8 mouse cellular contexts compared by ENCODE assay signal in the genomic region with DNA sequence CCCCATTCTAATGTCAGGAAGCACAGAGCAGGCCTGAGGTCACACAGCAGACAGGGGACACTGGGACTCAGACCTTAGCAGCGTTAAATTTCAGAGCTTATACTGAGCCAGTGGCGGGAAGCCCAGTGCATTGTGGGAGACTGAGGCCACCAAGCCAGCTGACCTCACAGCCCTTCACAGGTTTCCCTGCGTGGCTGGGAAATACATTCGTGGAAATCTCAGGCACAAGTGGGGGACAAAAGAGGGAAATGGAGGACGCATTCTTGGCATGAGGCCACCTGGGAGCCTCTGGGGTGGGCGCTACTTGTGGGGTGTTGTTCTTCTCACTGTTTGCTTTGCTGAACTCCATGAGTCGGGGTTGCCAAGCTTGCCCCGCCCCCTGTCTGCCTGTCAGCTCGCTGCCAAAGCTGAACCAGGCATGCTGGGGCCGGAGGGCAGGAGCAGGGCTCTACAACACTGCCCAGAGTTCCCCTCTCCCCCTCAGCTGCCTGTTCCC. TPM values are rescaled to one million over a fixed set of nuclear protein-coding genes. Genes with fewer than 3 reads are reported as not detected.
DNase-seq lines count a peak whose midpoint lies in the region; ATAC-seq and TF ChIP-seq lines count a peak whose summit lies in the region.

No protein-coding gene starts in this region.

- WGBS in heart, postnatal 0 days: 9% methylated on average over 10 of the region's 10 CpGs
- WGBS in limb, embryonic 10.5 days: 43% methylated on average over 10 of the region's 10 CpGs
- 29% methylated on average over 10 of the region's 10 CpGs for WGBS in stomach, embryonic 14.5 days

- no peaks in the 10 kb centered on the region for H3K36me3 ChIP-seq in heart, postnatal 0 days (replicated peaks; ENCODE audit: control insufficient read depth, insufficient read depth, low read length)
- H3K36me3 ChIP-seq in limb, embryonic 10.5 days: no peaks in the 10 kb centered on the region
- no peaks in the 10 kb centered on the region for H3K36me3 ChIP-seq in stomach, embryonic 14.5 days (ENCODE audit: control insufficient read depth, insufficient read depth, low read length)

- H3K4me1 ChIP-seq in heart, postnatal 0 days (ENCODE audit: control insufficient read depth, insufficient read depth): peaks cover 53% of the 10 kb centered on the region
- peaks cover 69% of the 10 kb centered on the region for H3K4me1 ChIP-seq in limb, embryonic 10.5 days
- peaks cover 20% of the 10 kb centered on the region for H3K4me1 ChIP-seq in stomach, embryonic 14.5 days (ENCODE audit: control insufficient read depth, insufficient read depth, low read length)

- TF ChIP-seq CTCF in heart, postnatal 0 days (IDR thresholded peaks at IDR 0.05; ENCODE audit: low read depth): 0 out of 2 replicates have a peak, but pooled peaks have one; percentile 19

- DNase-seq in retina, postnatal 1 day: peak; percentile 67
- no peak for DNase-seq in retina, embryonic 14.5 days (ENCODE audit: low spot score)
- DNase-seq in heart, postnatal 0 days (ENCODE audit: low spot score): peak; percentile 79
- no peak for DNase-seq in limb, embryonic 10.5 days (ENCODE audit: low spot score)
- DNase-seq in frontal cortex, postnatal 25 days (ENCODE audit: low spot score in 2 of 2): no peak
- no peak for DNase-seq in c-Kit-positive CD71-positive TER-119-positive erythroid progenitor cells, embryonic 14.5 days (ENCODE audit: low spot score)
- DNase-seq in layer of hippocampus, adult 8-10 months (ENCODE audit: low spot score in 2 of 2): no peak

- no peaks in the 10 kb centered on the region for H3K9me3 ChIP-seq in heart, postnatal 0 days (replicated peaks; ENCODE audit: control insufficient read depth, low read length)
- H3K9me3 ChIP-seq in limb, embryonic 10.5 days (replicated peaks): no peaks in the 10 kb centered on the region
- no peaks in the 10 kb centered on the region for H3K9me3 ChIP-seq in stomach, embryonic 14.5 days (ENCODE audit: control insufficient read depth, low read depth, low read length)

- peak overlapping the region; percentile 85 for H3K27ac ChIP-seq in heart, postnatal 0 days (ENCODE audit: low read depth)
- H3K27ac ChIP-seq in limb, embryonic 10.5 days: peak overlapping the region; percentile 82
- H3K27ac ChIP-seq in stomach, embryonic 14.5 days (ENCODE audit: low read length): peak overlapping the region; percentile 44; the same call in 1 of the 2 replicates

- ATAC-seq in heart, postnatal 0 days (ENCODE audit: insufficient read depth, low read depth): peak; percentile 47
- peak; percentile 33; the same call in 1 of the 2 replicates for ATAC-seq in stomach, embryonic 14.5 days (ENCODE audit: insufficient number of reproducible peaks, insufficient read depth, low FRiP score, low read depth)

- TF ChIP-seq EP300 in heart, postnatal 0 days (IDR thresholded peaks at IDR 0.05; ENCODE audit: low read depth): 0 out of 2 replicates have a peak, but pooled peaks have one; percentile 21

- no peak overlapping the region for H3K4me2 ChIP-seq in heart, postnatal 0 days (ENCODE audit: low read depth, low read length)
- H3K4me2 ChIP-seq in stomach, embryonic 14.5 days (replicated peaks; ENCODE audit: low read depth, low read length): peak overlapping the region; percentile 12

- no peak overlapping the region for H3K4me3 ChIP-seq in heart, postnatal 0 days (ENCODE audit: low read depth, low read length)
- H3K4me3 ChIP-seq in limb, embryonic 10.5 days: no peak overlapping the region
- no peak overlapping the region for H3K4me3 ChIP-seq in stomach, embryonic 14.5 days (ENCODE audit: low read depth, low read length)

- no peaks in the 10 kb centered on the region for H3K27me3 ChIP-seq in heart, postnatal 0 days (ENCODE audit: control insufficient read depth, insufficient read depth, low read length)
- H3K27me3 ChIP-seq in limb, embryonic 10.5 days (ENCODE audit: low read depth, poor library complexity, severe bottlenecking): 0 out of 2 replicates have a peak, but pooled peaks cover 4% of the 10 kb centered on the region
- no peaks in the 10 kb centered on the region for H3K27me3 ChIP-seq in stomach, embryonic 14.5 days (ENCODE audit: control insufficient read depth, insufficient read depth, low read length)

- no peak overlapping the region for H3K9ac ChIP-seq in heart, postnatal 0 days (replicated peaks; ENCODE audit: low read depth, low read length)
- no peak overlapping the region for H3K9ac ChIP-seq in stomach, embryonic 14.5 days (replicated peaks; ENCODE audit: low read depth, low read length)

RNA-seq across cellular contexts. Expression of gene Ifnlr1, which starts 29.9 kb away (rescaled TPM):
- total RNA-seq in heart, postnatal 0 days (2014; rRNA removed; ENCODE audit: low replicate concordance): 1.9 and 2.4 TPM in 2 replicates
- polyA plus RNA-seq in heart, postnatal 0 days (2015; fragmentation: Nextera tagmentation; extraction: Ambion mirVana): 0.77 and 1.0 TPM in 2 replicates
- 0.43 and 0.59 TPM in 2 replicates for polyA plus RNA-seq in limb, embryonic 10.5 days (2016; fragmentation: Nextera tagmentation; extraction: Ambion mirVana)
- 1.4 and 1.8 TPM in 2 replicates for polyA plus RNA-seq in stomach, embryonic 14.5 days (2014; fragmentation: Nextera tagmentation; extraction: Ambion mirVana)
- under 1 TPM; 0.16 to 0.52 (median 0.17) TPM for total RNA-seq in layer of hippocampus, adult 8-10 months (2022)

Comparison
In these comparisons a context has a peak if more than half of its experiments do, and no peak if none do; other contexts are left out.
1. DNase-seq: peak in retina, postnatal 1 day (single experiment) and heart, postnatal 0 days (single experiment); none in retina, embryonic 14.5 days (single experiment), limb, embryonic 10.5 days (single experiment), frontal cortex, postnatal 25 days (0 of 2), c-Kit-positive CD71-positive TER-119-positive erythroid progenitor cells, embryonic 14.5 days (single experiment) and layer of hippocampus, adult 8-10 months (0 of 2).
2. Peak in every context shown above with its lines, with median percentiles within 50 percentile points of each other: H3K27ac ChIP-seq.